Mouse (Mus musculus): Measurements from ENCODE around the gene Gm8212. TPM values are rescaled to one million over a fixed set of nuclear protein-coding genes. Genes with fewer than 3 reads are reported as not detected.
"Not testable (repeated sequence)": the region's sequence is repeated elsewhere in the genome, so short reads cannot be mapped to it uniquely, and the experiment has no call there.

Gene Gm8212
- total RNA-seq (2018; cell fraction: chromatin; rRNA removed), result not detected
- total RNA-seq (2018; cell fraction: cytosol; rRNA removed), result not detected
- total RNA-seq (2018; cell fraction: nucleus; rRNA removed), result not detected
- polyA plus RNA-seq (2018), result not detected in 3 replicates

- H3K4me3 ChIP-seq (ENCODE audit: inconsistent target); H3K27ac ChIP-seq; H3K36me3 ChIP-seq (ENCODE audit: inconsistent target); H3K79me2 ChIP-seq (ENCODE audit: inconsistent target): not testable (repeated sequence)
- no CpG with 5 or more reads among the region's 3 CpGs for WGBS (ENCODE audit: missing documents)
Observed at GRCm38 (mm10) chr14:44197361-44197760, at the start of gene Gm8212. Gene Gm8212, plus strand, starts transcription at chr14:44197661.

- not testable (repeated sequence) for H3K36me3 ChIP-seq (ENCODE audit: inconsistent target); H3K4me3 ChIP-seq (ENCODE audit: inconsistent target); H3K27ac ChIP-seq; H3K79me2 ChIP-seq (ENCODE audit: inconsistent target)
- 90% methylated on average over 3 of the region's 3 CpGs for WGBS (ENCODE audit: missing documents)
Observed at GRCm38 (mm10) chr14:44213154-44213553, 15.7 kb downstream of the Gm8212 start, which contains the start of gene 4930503E14Rik. Gene 4930503E14Rik, minus strand, starts transcription at chr14:44213254.

- no peak overlapping the region for H3K4me3 ChIP-seq (ENCODE audit: inconsistent target)
- H3K27ac ChIP-seq, result no peak overlapping the region
- H3K36me3 ChIP-seq (ENCODE audit: inconsistent target), result no peaks in the 10 kb centered on the region
- H3K79me2 ChIP-seq (ENCODE audit: inconsistent target), result no peaks in the 10 kb centered on the region
- WGBS (ENCODE audit: missing documents), result 93% methylated on average over 16 of the region's 16 CpGs
Observed at GRCm38 (mm10) chr14:44248039-44248438, 50.6 kb downstream of the Gm8212 start.

Other genes starting within 250 kb of the Gm8212 start
- gene Ang5, start 240.6 kb upstream of the Gm8212 start, polyA plus RNA-seq (2018), result not detected in 3 replicates
- gene Ang6, start 195.4 kb upstream of the Gm8212 start, polyA plus RNA-seq (2018), result not detected in 3 replicates
- gene Ear2, start 95.0 kb upstream of the Gm8212 start, polyA plus RNA-seq (2018), result 1.5 to 5.3 TPM in 2 of 3 replicates, not detected in the other
- gene Gm3327, start 73.8 kb upstream of the Gm8212 start, polyA plus RNA-seq (2018), result not detected in 3 replicates
- gene 4930503E14Rik, start 15.6 kb downstream of the Gm8212 start, polyA plus RNA-seq (2018), result not detected in 3 replicates
- not detected in 3 replicates for gene Gm8220, start 87.9 kb downstream of the Gm8212 start, polyA plus RNA-seq (2018)
- not detected in 3 replicates for gene Gm5930, start 140.9 kb downstream of the Gm8212 start, polyA plus RNA-seq (2018)
- gene Gm8229, start 167.7 kb downstream of the Gm8212 start, polyA plus RNA-seq (2018), result not detected in 3 replicates
- gene Gm3371, start 213.0 kb downstream of the Gm8212 start, polyA plus RNA-seq (2018), result not detected in 3 replicates
- not detected in 3 replicates for gene Gm8232, start 236.0 kb downstream of the Gm8212 start, polyA plus RNA-seq (2018)

All from macrophage (primary cell).